In the genomic region with DNA sequence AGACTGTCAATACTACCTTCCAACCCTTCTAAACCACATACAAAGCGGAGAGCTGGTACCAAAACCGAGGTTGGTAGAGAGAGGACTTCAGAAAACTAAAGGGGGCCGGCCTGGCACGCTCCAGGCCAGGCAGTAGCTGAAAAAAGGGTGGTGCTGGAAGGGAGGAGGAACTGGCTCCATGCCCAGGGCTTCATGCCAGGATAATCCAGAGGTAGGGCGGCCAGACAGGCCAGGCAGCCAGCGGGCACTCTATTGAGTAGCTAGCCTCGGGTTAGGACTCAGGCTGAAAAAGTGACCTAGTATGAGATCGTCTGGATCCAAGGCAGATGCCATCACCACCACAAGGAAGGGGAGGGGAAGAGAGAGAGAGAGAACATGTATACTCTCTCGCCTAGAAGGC, we compare ENCODE assay signal across 9 mouse cellular contexts. TPM values are rescaled to one million over a fixed set of nuclear protein-coding genes. Genes with fewer than 3 reads are reported as not detected.
A peak's percentile ranks its signal among the peaks of the same experiment; 100 is the strongest.
DNase-seq lines count a peak whose midpoint lies in the region; ATAC-seq and TF ChIP-seq lines count a peak whose summit lies in the region.
"Had no signal": no experiment of that assay in that cellular context is flagged by ENCODE, and none has a peak within 500 bp of the region (broad histone marks: within the 10 kb centered on the region; RNA-seq: fewer than 3 reads in every experiment).

No protein-coding gene starts in this region.

- no peak for TF ChIP-seq CTCF in MEL (IDR thresholded peaks at IDR 0.05 in 2 of 3, conservative IDR thresholded peaks at IDR 0.05 in 1 of 3; ENCODE audit: control insufficient read depth in 1 of 3, insufficient read depth in 1 of 3, low read depth in 2 of 3, low read length in 3 of 3, poor library complexity in 1 of 3, severe bottlenecking in 1 of 3)
- TF ChIP-seq CTCF in intestine, postnatal 0 days (IDR thresholded peaks at IDR 0.05; ENCODE audit: low read depth) = no peak
- no peak for TF ChIP-seq CTCF in liver, embryonic 14.5 days (IDR thresholded peaks at IDR 0.05; ENCODE audit: low read depth)
- TF ChIP-seq CTCF in thymus, adult 2 months (IDR thresholded peaks at IDR 0.05; ENCODE audit: borderline replicate concordance, control insufficient read depth, extremely low read depth, insufficient read depth, low read length, poor library complexity) = no peak

- H3K79me2 ChIP-seq in MEL (ENCODE audit: control insufficient read depth, insufficient read depth, low read length, poor library complexity) = no peaks in the 10 kb centered on the region

- H3K4me2 ChIP-seq in intestine, postnatal 0 days (replicated peaks; ENCODE audit: low read depth) = no peak overlapping the region
- peak overlapping the region; percentile 8 for H3K4me2 ChIP-seq in liver, embryonic 14.5 days (ENCODE audit: low read depth)

- H3K36me3 ChIP-seq in MEL (ENCODE audit: control insufficient read depth in 1 of 2, insufficient read depth in 2 of 2, low read length in 2 of 2) = peaks cover 0 to 14% of the 10 kb centered on the region in 2 experiments; a peak in 2 of 4 replicates
- no peaks in the 10 kb centered on the region for H3K36me3 ChIP-seq in intestine, postnatal 0 days (ENCODE audit: control insufficient read depth, insufficient read depth)
- no peaks in the 10 kb centered on the region for H3K36me3 ChIP-seq in liver, embryonic 14.5 days (replicated peaks; ENCODE audit: control insufficient read depth, insufficient read depth, low read depth)
- H3K36me3 ChIP-seq in thymus, adult 2 months (ENCODE audit: control insufficient read depth, insufficient read depth, low read length) = no peaks in the 10 kb centered on the region

- no peak for TF ChIP-seq POLR2A in MEL (IDR thresholded peaks at IDR 0.05; ENCODE audit: control insufficient read depth in 1 of 2, insufficient read depth in 1 of 2, low read depth in 1 of 2, low read length in 2 of 2, poor library complexity in 1 of 2)
- TF ChIP-seq POLR2A in thymus, adult 2 months (IDR thresholded peaks at IDR 0.05; ENCODE audit: control insufficient read depth, extremely low read depth, insufficient read depth, low read length, poor library complexity) = no peak

- peak; percentile 48; the same call in 1 of the 2 replicates for ATAC-seq in intestine, postnatal 0 days
- no peak for ATAC-seq in liver, embryonic 14.5 days (ENCODE audit: insufficient read depth)

- TF ChIP-seq RAD21 in MEL (IDR thresholded peaks at IDR 0.05; ENCODE audit: low read depth, low read length) = no peak

- peak overlapping the region; percentile 30 for H3K9ac ChIP-seq in MEL (ENCODE audit: control insufficient read depth, low read depth, low read length, poor library complexity, severe bottlenecking)
- no peak overlapping the region for H3K9ac ChIP-seq in intestine, postnatal 0 days (ENCODE audit: low read depth, low read length)
- H3K9ac ChIP-seq in liver, embryonic 14.5 days (replicated peaks) = peak overlapping the region; percentile 18

- H3K27ac ChIP-seq in MEL (ENCODE audit: control insufficient read depth, low read depth, low read length) = peak overlapping the region; percentile 32; the same call in 1 of the 2 replicates
- peak overlapping the region; percentile 6; the same call in 1 of the 2 replicates for H3K27ac ChIP-seq in intestine, postnatal 0 days (ENCODE audit: low read depth, low read length)
- peak overlapping the region; percentile 21; the same call in 1 of the 2 replicates for H3K27ac ChIP-seq in liver, embryonic 14.5 days
- no peak overlapping the region for H3K27ac ChIP-seq in thymus, adult 2 months (ENCODE audit: control insufficient read depth, insufficient read depth, low read length)
- H3K27ac ChIP-seq: macrophage had no signal

- peak overlapping the region; percentile 14 to 38; a peak in 2 of 4 replicates for H3K4me3 ChIP-seq in MEL (ENCODE audit: control insufficient read depth in 1 of 2, insufficient read depth in 1 of 2, low read depth in 2 of 2, low read length in 2 of 2)
- H3K4me3 ChIP-seq in intestine, postnatal 0 days (ENCODE audit: low read depth, low read length) = no peak overlapping the region
- no peak overlapping the region for H3K4me3 ChIP-seq in liver, embryonic 14.5 days (ENCODE audit: insufficient read depth in 1 of 2, low read depth in 2 of 2, low read length in 2 of 2)
- H3K4me3 ChIP-seq in thymus, adult 2 months (ENCODE audit: control insufficient read depth, insufficient read depth, low read length) = no peak overlapping the region

- DNase-seq in MEL (ENCODE audit: low read depth, low spot score) = peak; percentile 78
- peak; percentile 89 for DNase-seq in adrenal gland, postnatal 14 days
- peak; percentile 90 for DNase-seq in heart, adult 11 months
- DNase-seq in liver, embryonic 14.5 days (ENCODE audit: low read depth in 3 of 3, low spot score in 3 of 3) = no peak
- DNase-seq in ovary, postnatal 14 days (ENCODE audit: low spot score) = peak; percentile 73
- DNase-seq in thymus, adult 2 months = no peak
- DNase-seq in thymus, postnatal 10 days (ENCODE audit: low spot score in 2 of 2) = no peak

- WGBS in intestine, postnatal 0 days = 35% methylated on average over 9 of the region's 9 CpGs
- WGBS in liver, embryonic 14.5 days (ENCODE audit: insufficient replicate concordance) = 50% methylated on average over 9 of the region's 9 CpGs
- WGBS in thymus, adult 2 months = 71% methylated on average over 9 of the region's 9 CpGs

- no peaks in the 10 kb centered on the region for H3K27me3 ChIP-seq in MEL (ENCODE audit: control insufficient read depth in 1 of 2, insufficient read depth in 2 of 2, low read length in 2 of 2)
- no peaks in the 10 kb centered on the region for H3K27me3 ChIP-seq in intestine, postnatal 0 days (replicated peaks; ENCODE audit: control insufficient read depth, insufficient read depth, low read length)
- H3K27me3 ChIP-seq in liver, embryonic 14.5 days (ENCODE audit: control insufficient read depth, insufficient read depth, low read length) = no peaks in the 10 kb centered on the region
- H3K27me3 ChIP-seq in thymus, adult 2 months (ENCODE audit: control insufficient read depth, insufficient read depth, low read length) = peaks cover 6% of the 10 kb centered on the region; the same call in 1 of the 2 replicates

- TF ChIP-seq EP300 in MEL (IDR thresholded peaks at IDR 0.05; ENCODE audit: low read depth in 1 of 2, low read length in 2 of 2) = peak in 1 of 2 experiments; percentile 29; a peak in 1 of 4 replicates
- no peak for TF ChIP-seq EP300 in liver, embryonic 14.5 days (IDR thresholded peaks at IDR 0.05; ENCODE audit: low read depth)

- no peaks in the 10 kb centered on the region for H3K9me3 ChIP-seq in MEL (replicated peaks; ENCODE audit: insufficient read depth, low read length)
- H3K9me3 ChIP-seq in intestine, postnatal 0 days (ENCODE audit: control insufficient read depth) = no peaks in the 10 kb centered on the region
- H3K9me3 ChIP-seq in liver, embryonic 14.5 days (ENCODE audit: control insufficient read depth, low read length) = no peaks in the 10 kb centered on the region

- peaks cover 9 to 14% of the 10 kb centered on the region in 2 experiments for H3K4me1 ChIP-seq in MEL (ENCODE audit: control insufficient read depth in 1 of 2, insufficient read depth in 2 of 2, low read length in 2 of 2)
- H3K4me1 ChIP-seq in intestine, postnatal 0 days (replicated peaks; ENCODE audit: control insufficient read depth, insufficient read depth, low read length) = peaks cover 2% of the 10 kb centered on the region; the same call in 1 of the 2 replicates
- peaks cover 17 to 46% of the 10 kb centered on the region in 2 experiments for H3K4me1 ChIP-seq in liver, embryonic 14.5 days (replicated peaks; ENCODE audit: control insufficient read depth in 2 of 2, insufficient read depth in 2 of 2, low read length in 1 of 2)
- H3K4me1 ChIP-seq in thymus, adult 2 months (replicated peaks; ENCODE audit: control insufficient read depth, insufficient read depth, low read length) = no peaks in the 10 kb centered on the region

TF ChIP-seq in MEL, 35 proteins besides CTCF, POLR2A, EP300 and RAD21:
- 0 out of 2 replicates have a peak, but pooled peaks have one; percentile 15 for TF ChIP-seq TBP (IDR thresholded peaks at IDR 0.05; ENCODE audit: low read depth, low read length)
- 0 out of 2 replicates have a peak, but pooled peaks have one; percentile 9 for TF ChIP-seq TCF12 (IDR thresholded peaks at IDR 0.05; ENCODE audit: low read depth, low read length)
- 0 out of 2 replicates have a peak, but pooled peaks have one; percentile 26 for TF ChIP-seq BHLHE40 (IDR thresholded peaks at IDR 0.05; ENCODE audit: borderline replicate concordance, low read depth, low read length)
- peak; percentile 32; the same call in 1 of the 2 replicates for TF ChIP-seq SIN3A (IDR thresholded peaks at IDR 0.05; ENCODE audit: low read length)
- TF ChIP-seq USF1 (IDR thresholded peaks at IDR 0.05; ENCODE audit: low read depth, low read length) = no peak

RNA-seq across cellular contexts. Expression of gene Igf2bp1, which starts 17.2 kb away (rescaled TPM):
- 0.03 and 0.15 TPM in 2 replicates for total RNA-seq in MEL (2012; rRNA removed)
- polyA plus RNA-seq in MEL (2012; ENCODE audit: insufficient read depth in 1 of 2, insufficient read length in 2 of 2, low read depth in 1 of 2, low replicate concordance in 2 of 2, missing spikeins in 1 of 2) = not detected
- total RNA-seq in adrenal gland, postnatal 14 days (2021) = 5.0 and 8.4 TPM in 2 replicates
- polyA plus RNA-seq in intestine, postnatal 0 days (2015; fragmentation: Nextera tagmentation; extraction: Ambion mirVana) = 5.2 and 7.4 TPM in 2 replicates
- polyA plus RNA-seq in liver, embryonic 14.5 days (2012; rRNA removed) = 3.0 and 4.1 TPM in 2 replicates
- polyA plus RNA-seq in liver, embryonic 14.5 days (2014; fragmentation: Nextera tagmentation; extraction: Ambion mirVana) = 7.1 and 7.6 TPM in 2 replicates
- polyA plus RNA-seq in thymus, adult 2 months (2012; rRNA removed) = 0.01 and 0.13 TPM in 2 replicates
- polyA plus RNA-seq: macrophage had no signal

RNA-seq across cellular contexts. Expression of gene Gip, which starts 35.8 kb away (rescaled TPM):
- total RNA-seq in MEL (2012; rRNA removed) = 3.8 and 5.0 TPM in 2 replicates
- 1 to 10 TPM in 1 of 2 experiments, not detected in 1; 7.0 TPM for polyA plus RNA-seq in MEL (2012; ENCODE audit: insufficient read depth in 1 of 2, insufficient read length in 2 of 2, low read depth in 1 of 2, low replicate concordance in 2 of 2, missing spikeins in 1 of 2)
- not detected in 2 replicates for total RNA-seq in adrenal gland, postnatal 14 days (2021)
- polyA plus RNA-seq in intestine, postnatal 0 days (2015; fragmentation: Nextera tagmentation; extraction: Ambion mirVana) = 142 and 149 TPM in 2 replicates
- polyA plus RNA-seq in liver, embryonic 14.5 days (2012; rRNA removed) = 0.09 TPM in 1 of 2 replicates, not detected in the other
- not detected in 2 replicates for polyA plus RNA-seq in liver, embryonic 14.5 days (2014; fragmentation: Nextera tagmentation; extraction: Ambion mirVana)
- polyA plus RNA-seq in thymus, adult 2 months (2012; rRNA removed) = 0.26 and 0.86 TPM in 2 replicates
- polyA plus RNA-seq: macrophage had no signal

RNA-seq across cellular contexts. Expression of gene Snf8, which starts 46.2 kb away (rescaled TPM):
- total RNA-seq in MEL (2012; rRNA removed) = 135 and 137 TPM in 2 replicates
- polyA plus RNA-seq in MEL (2012; ENCODE audit: insufficient read depth in 1 of 2, insufficient read length in 2 of 2, low read depth in 1 of 2, low replicate concordance in 2 of 2, missing spikeins in 1 of 2) = 100 to 1,000 TPM in 1 of 2 experiments, not detected in 1; 183 TPM
- total RNA-seq in adrenal gland, postnatal 14 days (2021) = 77.7 and 79.2 TPM in 2 replicates
- polyA plus RNA-seq in intestine, postnatal 0 days (2015; fragmentation: Nextera tagmentation; extraction: Ambion mirVana) = 91.8 and 99.2 TPM in 2 replicates
- 18.5 and 28.2 TPM in 2 replicates for polyA plus RNA-seq in liver, embryonic 14.5 days (2012; rRNA removed)
- 28.9 and 30.0 TPM in 2 replicates for polyA plus RNA-seq in liver, embryonic 14.5 days (2014; fragmentation: Nextera tagmentation; extraction: Ambion mirVana)
- polyA plus RNA-seq in thymus, adult 2 months (2012; rRNA removed) = 28.7 and 30.3 TPM in 2 replicates

Comparison
In these comparisons a context has a peak if more than half of its experiments do, and no peak if none do; other contexts are left out.
1. DNase-seq: peak in MEL (single experiment), adrenal gland, postnatal 14 days (single experiment), heart, adult 11 months (single experiment) and ovary, postnatal 14 days (single experiment); none in liver, embryonic 14.5 days (0 of 3), thymus, adult 2 months (single experiment) and thymus, postnatal 10 days (0 of 2).
2. H3K4me3 ChIP-seq: peak in MEL (2 of 2); none in intestine, postnatal 0 days (single experiment), liver, embryonic 14.5 days (0 of 2) and thymus, adult 2 months (single experiment).
3. RNA of gene Gip, which starts 35.8 kb away (polyA plus RNA-seq): 142 to 149 TPM in intestine, postnatal 0 days; 7.0 TPM in MEL, 0.26 to 0.86 TPM in thymus, adult 2 months and 0.09 TPM in liver, embryonic 14.5 days; every median in the first group is over 10 times any median in the second.